Mouse (Mus musculus): ENCODE measurements around the gene Col26a1. TPM values are rescaled to one million over a fixed set of nuclear protein-coding genes. Genes with fewer than 3 reads are reported as not detected.

Gene Col26a1
- polyA plus RNA-seq, 1 experiment: 0.11 TPM

- Histone ChIP-seq H3K79me2 (ENCODE audit: control insufficient read depth, insufficient read depth) (no peaks in the 10 kb centered on the region), H3ac (ENCODE audit: control insufficient read depth, insufficient read length, low read depth) (no peak within 1 kb of the TSS), H3K27me3 (ENCODE audit: control insufficient read depth, insufficient read depth, insufficient read length) (no peaks in the 10 kb centered on the region), H3K36me3 (ENCODE audit: control insufficient read depth, insufficient read depth) (no peaks in the 10 kb centered on the region), H3K79me3 (ENCODE audit: low read depth) (no peaks in the 10 kb centered on the region), H3K4me3 (ENCODE audit: insufficient read depth, poor library complexity, severe bottlenecking) (no peak within 1 kb of the TSS)
- no peak for TF ChIP-seq MYOD1 (IDR thresholded peaks at IDR 0.05; ENCODE audit: control insufficient read depth, insufficient read length, low read depth)
- TF ChIP-seq CEBPB (IDR thresholded peaks at IDR 0.05; ENCODE audit: low read depth): no peak
- no peak for TF ChIP-seq MYOG (IDR thresholded peaks at IDR 0.05; ENCODE audit: control insufficient read depth, extremely low read depth, insufficient read length)
- TF ChIP-seq USF1 (IDR thresholded peaks at IDR 0.05; ENCODE audit: low read depth): no peak
- no peak for TF ChIP-seq MAX (IDR thresholded peaks at IDR 0.05)
- TF ChIP-seq CTCF (IDR thresholded peaks at IDR 0.05; ENCODE audit: control insufficient read depth, insufficient read depth, insufficient read length): no peak
- no peak for TF ChIP-seq FOSL1 (IDR thresholded peaks at IDR 0.05; ENCODE audit: insufficient read depth, low read length, poor library complexity, severe bottlenecking)
These were observed 190.2 kb downstream of the Col26a1 start, which contains the start of gene Myl10 for GRCm38 (mm10) chr5:136692784-136693183. Gene Myl10, plus strand, starts transcription at chr5:136693146.

Other genes starting within 250 kb of the Col26a1 start
- gene Myl10, start 190.1 kb downstream of the Col26a1 start, polyA plus RNA-seq (2012; fragmentation: generic; extraction: Trizol): 0.07 TPM
- gene Ift22, start 24.9 kb upstream of the Col26a1 start, polyA plus RNA-seq (2012; fragmentation: generic; extraction: Trizol): 21.6 TPM
- 311 TPM for gene Fis1, start 70.1 kb upstream of the Col26a1 start, polyA plus RNA-seq (2012; fragmentation: generic; extraction: Trizol)
- 5.1 TPM for gene Cldn15, start 83.4 kb upstream of the Col26a1 start, polyA plus RNA-seq (2012; fragmentation: generic; extraction: Trizol)
- gene Plod3, start 103.8 kb upstream of the Col26a1 start, polyA plus RNA-seq (2012; fragmentation: generic; extraction: Trizol): 140 TPM
- gene Znhit1, start 104.8 kb upstream of the Col26a1 start, polyA plus RNA-seq (2012; fragmentation: generic; extraction: Trizol): 101 TPM
- gene Vgf, start 143.2 kb upstream of the Col26a1 start, polyA plus RNA-seq (2012; fragmentation: generic; extraction: Trizol): 0.28 TPM
- gene Ap1s1, start 162.9 kb upstream of the Col26a1 start, polyA plus RNA-seq (2012; fragmentation: generic; extraction: Trizol): 360 TPM
- gene Serpine1, start 189.1 kb upstream of the Col26a1 start, polyA plus RNA-seq (2012; fragmentation: generic; extraction: Trizol): 131 TPM
- gene Trim56, start 233.0 kb upstream of the Col26a1 start, polyA plus RNA-seq (2012; fragmentation: generic; extraction: Trizol): 7.4 TPM